Comparison of ENCODE assay signal across 8 mouse cellular contexts in genomic region chr17:25080210-25080609, GRCm38 (mm10). TPM values are rescaled to one million over a fixed set of nuclear protein-coding genes. Genes with fewer than 3 reads are reported as not detected.
A peak's percentile ranks its signal among the peaks of the same experiment; 100 is the strongest.
DNase-seq lines count a peak whose midpoint lies in the region; ATAC-seq lines count a peak whose summit lies in the region.

No protein-coding gene starts in this region.

- H3K4me3 ChIP-seq in kidney, embryonic 15.5 days (replicated peaks): peak overlapping the region; percentile 43
- H3K4me3 ChIP-seq in embryonic facial prominence, embryonic 15.5 days (replicated peaks): peak overlapping the region; percentile 32
- H3K4me3 ChIP-seq in hindbrain, embryonic 15.5 days: peak overlapping the region; percentile 23
- H3K4me3 ChIP-seq in midbrain, embryonic 14.5 days (replicated peaks; ENCODE audit: low read depth, low read length): peak overlapping the region; percentile 12; the same call in 1 of the 2 replicates

- peak overlapping the region; percentile 95 for H3K27ac ChIP-seq in kidney, embryonic 15.5 days
- peak overlapping the region; percentile 97 for H3K27ac ChIP-seq in embryonic facial prominence, embryonic 15.5 days (replicated peaks)
- H3K27ac ChIP-seq in hindbrain, embryonic 15.5 days (replicated peaks): peak overlapping the region; percentile 40
- no peak overlapping the region for H3K27ac ChIP-seq in midbrain, embryonic 14.5 days (replicated peaks; ENCODE audit: low read depth, low read length)

- intact Hi-C loops in gastrocnemius, postnatal 36 days (cut with DNase I): loop anchor here (5.0 kb wide), 1 partner anchor 63 kb away; the partner anchor contains the start of genes Cramp1l and Ift140

- H3K9me3 ChIP-seq in kidney, embryonic 15.5 days (replicated peaks): no peaks in the 10 kb centered on the region
- H3K9me3 ChIP-seq in embryonic facial prominence, embryonic 15.5 days (replicated peaks): no peaks in the 10 kb centered on the region
- no peaks in the 10 kb centered on the region for H3K9me3 ChIP-seq in hindbrain, embryonic 15.5 days
- H3K9me3 ChIP-seq in midbrain, embryonic 14.5 days (ENCODE audit: control insufficient read depth, low read length): no peaks in the 10 kb centered on the region

- ATAC-seq in kidney, embryonic 15.5 days (replicated peaks; ENCODE audit: low FRiP score): no peak
- ATAC-seq in embryonic facial prominence, embryonic 15.5 days (ENCODE audit: insufficient number of reproducible peaks, low FRiP score, low TSS enrichment, low read depth): no peak
- no peak for ATAC-seq in hindbrain, embryonic 15.5 days (ENCODE audit: low FRiP score, low read depth)
- no peak for ATAC-seq in midbrain, embryonic 14.5 days (ENCODE audit: low FRiP score, low TSS enrichment)

- peaks cover 73% of the 10 kb centered on the region for H3K4me1 ChIP-seq in kidney, embryonic 15.5 days
- peaks cover 83% of the 10 kb centered on the region for H3K4me1 ChIP-seq in embryonic facial prominence, embryonic 15.5 days
- H3K4me1 ChIP-seq in hindbrain, embryonic 15.5 days (replicated peaks): peaks cover 21% of the 10 kb centered on the region
- no peaks in the 10 kb centered on the region for H3K4me1 ChIP-seq in midbrain, embryonic 14.5 days (ENCODE audit: control insufficient read depth, insufficient read depth, low read length)

- H3K4me2 ChIP-seq in kidney, embryonic 15.5 days: peak overlapping the region; percentile 42
- peak overlapping the region; percentile 35 for H3K4me2 ChIP-seq in embryonic facial prominence, embryonic 15.5 days (replicated peaks)
- no peak overlapping the region; the same call in 1 of the 2 replicates for H3K4me2 ChIP-seq in hindbrain, embryonic 15.5 days
- no peak overlapping the region for H3K4me2 ChIP-seq in midbrain, embryonic 14.5 days (ENCODE audit: low read length)

- peak overlapping the region; percentile 34 for H3K9ac ChIP-seq in kidney, embryonic 15.5 days
- H3K9ac ChIP-seq in embryonic facial prominence, embryonic 15.5 days: no peak overlapping the region; the same call in 1 of the 2 replicates
- no peak overlapping the region for H3K9ac ChIP-seq in hindbrain, embryonic 15.5 days
- no peak overlapping the region for H3K9ac ChIP-seq in midbrain, embryonic 14.5 days (replicated peaks; ENCODE audit: low read length)

- DNase-seq in kidney, postnatal 14 days: no peak
- DNase-seq in midbrain, embryonic 14.5 days: no peak
- no peak for DNase-seq in urinary bladder, adult 18-20 months (ENCODE audit: low spot score in 2 of 2)
- no peak for DNase-seq in gastrocnemius, postnatal 36 days
- DNase-seq in layer of hippocampus, postnatal 36 days: no peak

- 83% methylated on average over 13 of the region's 13 CpGs for WGBS in kidney, embryonic 15.5 days
- 88% methylated on average over 13 of the region's 13 CpGs for WGBS in embryonic facial prominence, embryonic 15.5 days
- WGBS in hindbrain, embryonic 15.5 days: 89% methylated on average over 13 of the region's 13 CpGs
- 94% methylated on average over 13 of the region's 13 CpGs for WGBS in midbrain, embryonic 14.5 days

- peaks cover 14% of the 10 kb centered on the region; the same call in 1 of the 2 replicates for H3K36me3 ChIP-seq in kidney, embryonic 15.5 days
- no peaks in the 10 kb centered on the region for H3K36me3 ChIP-seq in embryonic facial prominence, embryonic 15.5 days
- H3K36me3 ChIP-seq in hindbrain, embryonic 15.5 days: no peaks in the 10 kb centered on the region
- H3K36me3 ChIP-seq in midbrain, embryonic 14.5 days (ENCODE audit: control insufficient read depth, insufficient read depth, low read length): 0 out of 2 replicates have a peak, but pooled peaks cover 7% of the 10 kb centered on the region

- H3K27me3 ChIP-seq in kidney, embryonic 15.5 days: no peaks in the 10 kb centered on the region
- H3K27me3 ChIP-seq in embryonic facial prominence, embryonic 15.5 days: no peaks in the 10 kb centered on the region
- H3K27me3 ChIP-seq in hindbrain, embryonic 15.5 days: no peaks in the 10 kb centered on the region
- no peaks in the 10 kb centered on the region for H3K27me3 ChIP-seq in midbrain, embryonic 14.5 days (ENCODE audit: control insufficient read depth, insufficient read depth, low read length)

RNA-seq across cellular contexts. Expression of gene Tmem204, which starts 3.2 kb away (rescaled TPM):
- polyA plus RNA-seq in kidney, embryonic 15.5 days (2015; fragmentation: Nextera tagmentation; extraction: Ambion mirVana): 29.6 and 31.6 TPM in 2 replicates
- polyA plus RNA-seq in embryonic facial prominence, embryonic 15.5 days (2015; fragmentation: Nextera tagmentation; extraction: Ambion mirVana): 29.8 and 32.5 TPM in 2 replicates
- polyA plus RNA-seq in hindbrain, embryonic 15.5 days (2015; fragmentation: Nextera tagmentation; extraction: Ambion mirVana): 10.9 TPM in 2 replicates
- 6.5 and 10.8 TPM in 2 replicates for polyA plus RNA-seq in midbrain, embryonic 14.5 days (2014; fragmentation: Nextera tagmentation; extraction: Ambion mirVana)
- 10 to 100 TPM; 10.3 to 10.7 TPM for total RNA-seq in gastrocnemius, postnatal 36 days (2021)
- total RNA-seq in layer of hippocampus, postnatal 36 days (2021): 1 to 10 TPM; 7.7 to 8.2 TPM

RNA-seq across cellular contexts. Expression of gene Telo2, which starts 35.6 kb away (rescaled TPM):
- 44.4 and 45.3 TPM in 2 replicates for polyA plus RNA-seq in kidney, embryonic 15.5 days (2015; fragmentation: Nextera tagmentation; extraction: Ambion mirVana)
- 42.3 and 49.2 TPM in 2 replicates for polyA plus RNA-seq in embryonic facial prominence, embryonic 15.5 days (2015; fragmentation: Nextera tagmentation; extraction: Ambion mirVana)
- polyA plus RNA-seq in hindbrain, embryonic 15.5 days (2015; fragmentation: Nextera tagmentation; extraction: Ambion mirVana): 51.3 and 58.9 TPM in 2 replicates
- polyA plus RNA-seq in midbrain, embryonic 14.5 days (2014; fragmentation: Nextera tagmentation; extraction: Ambion mirVana): 34.1 and 34.4 TPM in 2 replicates
- total RNA-seq in gastrocnemius, postnatal 36 days (2021): 1 to 10 TPM; 4.2 to 6.1 TPM
- total RNA-seq in layer of hippocampus, postnatal 36 days (2021): 10 to 100 TPM; 36.6 to 37.8 TPM

RNA-seq across cellular contexts. Expression of gene Ptx4, which starts 40.4 kb away (rescaled TPM):
- polyA plus RNA-seq in kidney, embryonic 15.5 days (2015; fragmentation: Nextera tagmentation; extraction: Ambion mirVana): 0.16 and 0.24 TPM in 2 replicates
- 2.2 and 2.8 TPM in 2 replicates for polyA plus RNA-seq in embryonic facial prominence, embryonic 15.5 days (2015; fragmentation: Nextera tagmentation; extraction: Ambion mirVana)
- not detected in 2 replicates for polyA plus RNA-seq in hindbrain, embryonic 15.5 days (2015; fragmentation: Nextera tagmentation; extraction: Ambion mirVana)
- polyA plus RNA-seq in midbrain, embryonic 14.5 days (2014; fragmentation: Nextera tagmentation; extraction: Ambion mirVana): not detected in 2 replicates
- 1 to 10 TPM; 3.7 to 4.3 TPM for total RNA-seq in gastrocnemius, postnatal 36 days (2021)
- total RNA-seq in layer of hippocampus, postnatal 36 days (2021): 1 to 10 TPM; 2.3 to 2.5 TPM

RNA-seq across cellular contexts. Expression of gene Clcn7, which starts 53.0 kb away (rescaled TPM):
- 20.7 and 24.6 TPM in 2 replicates for polyA plus RNA-seq in kidney, embryonic 15.5 days (2015; fragmentation: Nextera tagmentation; extraction: Ambion mirVana)
- 27.3 and 27.4 TPM in 2 replicates for polyA plus RNA-seq in embryonic facial prominence, embryonic 15.5 days (2015; fragmentation: Nextera tagmentation; extraction: Ambion mirVana)
- 29.4 and 32.2 TPM in 2 replicates for polyA plus RNA-seq in hindbrain, embryonic 15.5 days (2015; fragmentation: Nextera tagmentation; extraction: Ambion mirVana)
- polyA plus RNA-seq in midbrain, embryonic 14.5 days (2014; fragmentation: Nextera tagmentation; extraction: Ambion mirVana): 26.3 and 29.9 TPM in 2 replicates
- total RNA-seq in gastrocnemius, postnatal 36 days (2021): 10 to 100 TPM; 13.7 to 14.9 TPM
- 10 to 100 TPM; 52.3 to 53.0 TPM for total RNA-seq in layer of hippocampus, postnatal 36 days (2021)

Comparison
In these comparisons a context has a peak if more than half of its experiments do, and no peak if none do; other contexts are left out.
1. H3K4me2 ChIP-seq: peak in kidney, embryonic 15.5 days (single experiment) and embryonic facial prominence, embryonic 15.5 days (single experiment); none in hindbrain, embryonic 15.5 days (single experiment) and midbrain, embryonic 14.5 days (single experiment).
2. Peak in every context shown above with its lines, with median percentiles within 50 percentile points of each other: H3K4me3 ChIP-seq.